22 mouse cellular contexts compared by ENCODE assay signal in the genomic region with DNA sequence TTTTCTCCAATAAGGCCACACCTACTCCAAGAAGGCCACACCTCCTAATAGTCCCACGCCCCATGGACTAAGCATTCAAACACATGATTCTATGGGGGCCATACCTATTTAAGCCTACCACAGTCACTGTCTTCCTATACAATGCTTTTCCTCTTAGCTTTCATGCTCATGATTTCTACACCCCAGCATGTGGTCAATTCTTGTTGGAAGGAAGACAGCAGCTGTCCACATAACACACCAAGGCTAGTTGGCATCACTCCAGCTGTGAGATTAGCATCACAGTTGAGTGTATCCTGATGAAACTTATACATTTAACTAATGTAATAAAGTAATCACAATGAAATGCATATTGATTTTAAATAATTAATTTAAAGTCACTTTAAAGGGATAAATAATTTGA.
DNase-seq lines count a peak whose midpoint lies in the region; ATAC-seq and TF ChIP-seq lines count a peak whose summit lies in the region.
"Had no signal": no experiment of that assay in that cellular context is flagged by ENCODE, and none has a peak within 500 bp of the region (broad histone marks: within the 10 kb centered on the region; RNA-seq: fewer than 3 reads in every experiment).

No protein-coding gene starts in this region.

- no peaks in the 10 kb centered on the region for H3K27me3 ChIP-seq in hindbrain, postnatal 0 days (ENCODE audit: insufficient read depth, low read length)
- H3K27me3 ChIP-seq in hindbrain, embryonic 13.5 days: no peaks in the 10 kb centered on the region
- H3K27me3 ChIP-seq in neural tube, embryonic 12.5 days (replicated peaks): no peaks in the 10 kb centered on the region
- H3K27me3 ChIP-seq in neural tube, embryonic 15.5 days (replicated peaks): no peaks in the 10 kb centered on the region
- H3K27me3 ChIP-seq in kidney, adult 2 months (replicated peaks; ENCODE audit: control insufficient read depth, insufficient read depth, low read length): no peaks in the 10 kb centered on the region
- no peaks in the 10 kb centered on the region for H3K27me3 ChIP-seq in midbrain, embryonic 13.5 days
- H3K27me3 ChIP-seq: embryonic facial prominence, embryonic 12.5 days; heart, embryonic 13.5 days; limb, embryonic 13.5 days; liver, embryonic 12.5 days; megakaryocyte, embryonic 14.5 days had no signal

- peak; percentile 68 for DNase-seq in hindbrain, postnatal 0 days (ENCODE audit: low spot score)
- peak; percentile 61 for DNase-seq in R1 (ENCODE audit: low read depth, low spot score)
- no peak for DNase-seq in kidney, adult 2 months
- DNase-seq: adrenal gland, postnatal 36 days; cerebellum, adult 11 months; gastrocnemius, postnatal 36 days; heart, adult 2 months; heart, postnatal 14 days; kidney, adult 11 months; lung, adult 18-20 months; lung, postnatal 14 days had no signal

- H3K4me3 ChIP-seq in hindbrain, postnatal 0 days (ENCODE audit: low read length): no peak overlapping the region
- H3K4me3 ChIP-seq in hindbrain, embryonic 13.5 days: no peak overlapping the region
- H3K4me3 ChIP-seq in neural tube, embryonic 12.5 days: no peak overlapping the region
- H3K4me3 ChIP-seq in neural tube, embryonic 15.5 days (replicated peaks): no peak overlapping the region
- no peak overlapping the region for H3K4me3 ChIP-seq in kidney, adult 2 months (ENCODE audit: insufficient read depth, low read depth, low read length)
- H3K4me3 ChIP-seq in midbrain, embryonic 13.5 days (replicated peaks): no peak overlapping the region
- H3K4me3 ChIP-seq: embryonic facial prominence, embryonic 12.5 days; heart, adult 2 months; heart, embryonic 13.5 days; limb, embryonic 13.5 days; liver, embryonic 12.5 days; megakaryocyte, embryonic 14.5 days had no signal

- TF ChIP-seq CTCF in hindbrain, postnatal 0 days (IDR thresholded peaks at IDR 0.05; ENCODE audit: low read depth): no peak
- TF ChIP-seq CTCF in kidney, adult 2 months (conservative IDR thresholded peaks at IDR 0.05; ENCODE audit: insufficient read depth, insufficient read length, low read depth, low read length): no peak

- no peak for TF ChIP-seq POLR2A in kidney, adult 2 months (IDR thresholded peaks at IDR 0.05; ENCODE audit: low read depth, low read length)

- ATAC-seq in hindbrain, postnatal 0 days: no peak
- ATAC-seq in hindbrain, embryonic 13.5 days (ENCODE audit: low FRiP score): no peak
- ATAC-seq in neural tube, embryonic 12.5 days (ENCODE audit: low FRiP score, low read depth): peak; percentile 33; the same call in 1 of the 2 replicates
- no peak for ATAC-seq in neural tube, embryonic 15.5 days (ENCODE audit: low FRiP score)
- ATAC-seq in midbrain, embryonic 13.5 days: no peak
- ATAC-seq: liver, embryonic 12.5 days; midbrain, embryonic 16.5 days had no signal

- no peak overlapping the region for H3K9ac ChIP-seq in hindbrain, postnatal 0 days (replicated peaks; ENCODE audit: low read length)
- H3K9ac ChIP-seq in hindbrain, embryonic 13.5 days: no peak overlapping the region
- H3K9ac ChIP-seq in neural tube, embryonic 12.5 days: no peak overlapping the region
- no peak overlapping the region for H3K9ac ChIP-seq in neural tube, embryonic 15.5 days (replicated peaks)
- H3K9ac ChIP-seq in midbrain, embryonic 13.5 days (replicated peaks): no peak overlapping the region
- H3K9ac ChIP-seq: embryonic facial prominence, embryonic 12.5 days; heart, embryonic 13.5 days; limb, embryonic 13.5 days; liver, embryonic 12.5 days had no signal

- H3K9me3 ChIP-seq in hindbrain, postnatal 0 days (ENCODE audit: low read length): no peaks in the 10 kb centered on the region
- H3K9me3 ChIP-seq in hindbrain, embryonic 13.5 days: no peaks in the 10 kb centered on the region
- no peaks in the 10 kb centered on the region for H3K9me3 ChIP-seq in neural tube, embryonic 12.5 days
- H3K9me3 ChIP-seq in neural tube, embryonic 15.5 days (replicated peaks): no peaks in the 10 kb centered on the region
- H3K9me3 ChIP-seq in midbrain, embryonic 13.5 days: no peaks in the 10 kb centered on the region
- H3K9me3 ChIP-seq: embryonic facial prominence, embryonic 12.5 days; heart, embryonic 13.5 days; limb, embryonic 13.5 days; liver, embryonic 12.5 days had no signal

- no peaks in the 10 kb centered on the region for H3K4me1 ChIP-seq in hindbrain, postnatal 0 days (ENCODE audit: insufficient read depth, low read length)
- no peaks in the 10 kb centered on the region for H3K4me1 ChIP-seq in hindbrain, embryonic 13.5 days (replicated peaks)
- no peaks in the 10 kb centered on the region for H3K4me1 ChIP-seq in neural tube, embryonic 12.5 days
- H3K4me1 ChIP-seq in neural tube, embryonic 15.5 days: peaks cover 8% of the 10 kb centered on the region; the same call in 1 of the 2 replicates
- no peaks in the 10 kb centered on the region for H3K4me1 ChIP-seq in kidney, adult 2 months (ENCODE audit: control insufficient read depth, insufficient read depth, low read length)
- no peaks in the 10 kb centered on the region for H3K4me1 ChIP-seq in midbrain, embryonic 13.5 days (replicated peaks)
- H3K4me1 ChIP-seq: embryonic facial prominence, embryonic 12.5 days; heart, embryonic 13.5 days; liver, embryonic 12.5 days; megakaryocyte, embryonic 14.5 days had no signal

- H3K4me2 ChIP-seq in hindbrain, postnatal 0 days (ENCODE audit: low read depth, low read length): no peak overlapping the region
- no peak overlapping the region for H3K4me2 ChIP-seq in hindbrain, embryonic 13.5 days
- H3K4me2 ChIP-seq in neural tube, embryonic 12.5 days (replicated peaks): no peak overlapping the region
- H3K4me2 ChIP-seq in neural tube, embryonic 15.5 days: no peak overlapping the region
- H3K4me2 ChIP-seq in midbrain, embryonic 13.5 days (replicated peaks): no peak overlapping the region
- H3K4me2 ChIP-seq: embryonic facial prominence, embryonic 12.5 days; heart, embryonic 13.5 days; limb, embryonic 13.5 days; liver, embryonic 12.5 days had no signal

- no peaks in the 10 kb centered on the region for H3K36me3 ChIP-seq in hindbrain, postnatal 0 days (ENCODE audit: insufficient read depth, low read length)
- H3K36me3 ChIP-seq in hindbrain, embryonic 13.5 days: no peaks in the 10 kb centered on the region
- H3K36me3 ChIP-seq in neural tube, embryonic 12.5 days: no peaks in the 10 kb centered on the region
- H3K36me3 ChIP-seq in neural tube, embryonic 15.5 days: no peaks in the 10 kb centered on the region
- H3K36me3 ChIP-seq in kidney, adult 2 months (ENCODE audit: control insufficient read depth, insufficient read depth, low read length): no peaks in the 10 kb centered on the region
- no peaks in the 10 kb centered on the region for H3K36me3 ChIP-seq in midbrain, embryonic 13.5 days
- H3K36me3 ChIP-seq: embryonic facial prominence, embryonic 12.5 days; heart, embryonic 13.5 days; limb, embryonic 13.5 days; liver, embryonic 12.5 days had no signal

- 72% methylated on average over 1 of the region's 1 CpGs for WGBS in hindbrain, postnatal 0 days
- 85% methylated on average over 1 of the region's 1 CpGs for whole genome bisulfite sequencing in hindbrain, embryonic 13.5 days
- WGBS in neural tube, embryonic 12.5 days: 81% methylated on average over 1 of the region's 1 CpGs
- WGBS in neural tube, embryonic 15.5 days: 76% methylated on average over 1 of the region's 1 CpGs
- WGBS in kidney, adult 2 months: 97% methylated on average over 1 of the region's 1 CpGs
- 90% methylated on average over 1 of the region's 1 CpGs for WGBS in midbrain, embryonic 13.5 days

- H3K27ac ChIP-seq in hindbrain, postnatal 0 days: no peak overlapping the region
- no peak overlapping the region for H3K27ac ChIP-seq in hindbrain, embryonic 13.5 days
- H3K27ac ChIP-seq in neural tube, embryonic 12.5 days: no peak overlapping the region
- H3K27ac ChIP-seq in neural tube, embryonic 15.5 days (replicated peaks): no peak overlapping the region
- H3K27ac ChIP-seq in kidney, adult 2 months (ENCODE audit: insufficient read depth, low read depth, low read length): no peak overlapping the region
- no peak overlapping the region for H3K27ac ChIP-seq in midbrain, embryonic 13.5 days
- H3K27ac ChIP-seq: embryonic facial prominence, embryonic 12.5 days; heart, adult 2 months; heart, embryonic 13.5 days; kidney, postnatal 0 days; limb, embryonic 13.5 days; liver, embryonic 12.5 days had no signal
